Mouse (Mus musculus) midbrain, embryonic 14.5 days (tissue): Measurements from ENCODE around the gene Plekha6. TPM values are rescaled to one million over a fixed set of nuclear protein-coding genes. Genes with fewer than 3 reads are reported as not detected.
A peak's percentile ranks its signal among the peaks of the same experiment; 100 is the strongest.

Experiments used
- ATAC-seq: fragments of 200-750 bp; cut with Nextera tagmentation; 2 replicates; pipeline ENCODE4 v1.8.0; 2017; ENCODE audit warnings: moderate number of reproducible peaks, moderate library complexity; ENCODE audit not compliant: low FRiP score, low TSS enrichment
- DNase-seq: peaks from one replicate; pipeline ENCODE4 v3.0.0-alpha.2; 2015
- H3K27ac ChIP-seq: fragments of 300-500 bp; sonication (generic); replicated peaks from 2 replicates; pipeline ENCODE4 v1.5.1; 2014; ENCODE audit warnings: mild to moderate bottlenecking, low read depth, low read length, moderate library complexity
- H3K27me3 ChIP-seq: fragments of 300-500 bp; sonication (generic); 2 replicates; pipeline ENCODE4 v1.6.1; 2014; ENCODE audit warnings: low read length, control low read depth, mixed read lengths; ENCODE audit not compliant: control insufficient read depth, insufficient read depth
- H3K36me3 ChIP-seq: fragments of 300-500 bp; sonication (generic); 2 replicates; pipeline ENCODE4 v1.6.1; 2014; ENCODE audit warnings: low read length, control low read depth; ENCODE audit not compliant: control insufficient read depth, insufficient read depth
- H3K4me1 ChIP-seq: fragments of 300-500 bp; sonication (generic); 2 replicates; pipeline ENCODE4 v1.6.1; 2014; ENCODE audit warnings: mild to moderate bottlenecking, antibody characterized with exemption, low read length, control low read depth; ENCODE audit not compliant: control insufficient read depth, insufficient read depth
- H3K4me2 ChIP-seq: fragments of 300-500 bp; sonication (generic); 2 replicates; pipeline ENCODE4 v1.6.1; 2014; ENCODE audit warnings: mild to moderate bottlenecking, low read length, moderate library complexity
- H3K4me3 ChIP-seq: fragments of 300-500 bp; sonication (generic); replicated peaks from 2 replicates; pipeline ENCODE4 v1.5.1; 2014; ENCODE audit warnings: low read depth, low read length
- H3K9ac ChIP-seq: fragments of 300-500 bp; sonication (generic); replicated peaks from 2 replicates; pipeline ENCODE4 v1.6.1; 2014; ENCODE audit warnings: mild to moderate bottlenecking, low read length, moderate library complexity
- H3K9me3 ChIP-seq: fragments of 300-500 bp; sonication (generic); 2 replicates; pipeline ENCODE4 v1.6.1; 2016; ENCODE audit warnings: low read length, control low read depth, mixed read lengths; ENCODE audit not compliant: control insufficient read depth
- WGBS: fragments of 180-500 bp; shearing (Covaris S2); extraction: QIAGEN DNeasy Blood & Tissue Kit; methylation state at CpG from one replicate; pipeline ENCODE4 v1.1.7; 2014; 5-methylcytosine and 5-hydroxymethylcytosine counted together
- polyA plus RNA-seq: library from polyadenylated mRNA; unstranded; fragments of >200 nt; fragmentation: Nextera tagmentation; extraction: Ambion mirVana; gene quantifications from 2 replicates; pipeline ENCODE4 v1.2.1, GENCODE M21; 2014

Gene Plekha6
- polyA plus RNA-seq, 1 experiment from 2014 or later, result 25.4 TPM

DNA sequence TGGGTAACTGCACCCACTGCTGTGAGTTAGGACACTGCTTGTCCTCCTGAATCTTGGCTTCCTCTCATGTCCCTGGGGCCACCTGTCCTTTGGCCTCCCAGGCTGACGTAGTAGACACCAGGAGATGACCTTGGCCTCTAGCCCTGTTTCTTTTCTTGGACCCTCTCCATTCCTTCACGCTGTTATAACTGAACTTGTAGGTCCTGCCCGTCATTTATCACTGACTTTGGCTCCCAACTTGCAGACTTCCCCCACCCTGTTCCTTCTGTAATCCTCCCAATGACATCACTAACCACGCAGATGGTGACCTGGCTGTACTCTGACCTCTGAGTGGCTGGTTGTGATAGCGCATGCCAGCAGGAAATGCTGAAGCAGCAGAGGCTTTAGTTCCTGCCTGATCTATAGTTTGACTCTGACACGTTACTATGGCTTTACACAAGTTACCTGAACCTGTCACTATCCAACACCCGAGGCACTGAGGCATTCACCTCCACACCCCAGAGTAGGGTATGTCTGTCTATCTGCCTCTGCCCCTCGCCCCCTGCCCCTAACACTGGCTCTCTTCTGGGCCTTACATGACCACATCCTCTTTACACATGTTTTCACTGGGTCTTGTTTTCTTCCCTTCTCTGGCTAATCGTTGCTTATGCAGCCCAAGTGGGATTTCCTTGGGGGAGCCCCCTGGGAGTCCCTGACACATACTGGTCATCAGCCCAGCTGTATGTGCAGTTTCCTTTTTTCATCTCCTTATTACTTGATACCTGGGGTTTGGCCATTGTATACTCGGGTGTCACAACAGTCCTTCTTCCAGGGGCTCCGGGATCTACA is 183.9 kb downstream of the Plekha6 start:
- no peak for DNase-seq
- Histone ChIP-seq H3K9ac (no peak overlapping the region), H3K4me2 (no peak overlapping the region), H3K4me1 (0 out of 2 replicates have a peak, but pooled peaks cover 4% of the 10 kb centered on the region), H3K27ac (no peak overlapping the region), H3K9me3 (no peaks in the 10 kb centered on the region), H3K27me3 (no peaks in the 10 kb centered on the region), H3K4me3 (no peak overlapping the region), H3K36me3 (no peaks in the 10 kb centered on the region)
- ATAC-seq, result no peak
- 80% methylated on average over 11 of the region's 11 CpGs for WGBS

DNA sequence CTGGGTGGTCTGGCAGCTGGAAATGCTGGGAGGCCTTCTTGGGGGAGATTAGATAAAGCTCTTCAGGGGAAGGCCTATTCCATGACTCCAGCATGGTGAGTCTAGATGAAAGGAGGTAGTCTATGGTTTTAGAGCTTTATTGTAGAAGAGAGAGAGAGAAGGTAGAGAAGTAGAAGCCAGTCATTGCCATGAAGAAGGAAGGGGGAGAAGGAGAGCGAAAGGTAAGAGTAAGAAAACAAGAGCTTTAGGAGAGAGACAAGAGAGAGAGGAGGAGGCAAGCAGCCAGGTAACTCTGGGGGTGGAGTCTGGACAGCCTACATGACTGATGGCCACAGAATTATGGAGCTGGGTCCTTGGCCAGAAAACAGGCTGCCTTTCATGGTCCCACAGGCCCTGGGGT is 186.2 kb downstream of the Plekha6 start, which contains the start of gene Ren1:
Gene Ren1 (plus strand): TSS at position 301 of the 400 bp plus-strand sequence.
- WGBS, result 96% methylated on average over 1 of the region's 1 CpGs
- H3K36me3 ChIP-seq, result no peaks in the 10 kb centered on the region

DNA sequence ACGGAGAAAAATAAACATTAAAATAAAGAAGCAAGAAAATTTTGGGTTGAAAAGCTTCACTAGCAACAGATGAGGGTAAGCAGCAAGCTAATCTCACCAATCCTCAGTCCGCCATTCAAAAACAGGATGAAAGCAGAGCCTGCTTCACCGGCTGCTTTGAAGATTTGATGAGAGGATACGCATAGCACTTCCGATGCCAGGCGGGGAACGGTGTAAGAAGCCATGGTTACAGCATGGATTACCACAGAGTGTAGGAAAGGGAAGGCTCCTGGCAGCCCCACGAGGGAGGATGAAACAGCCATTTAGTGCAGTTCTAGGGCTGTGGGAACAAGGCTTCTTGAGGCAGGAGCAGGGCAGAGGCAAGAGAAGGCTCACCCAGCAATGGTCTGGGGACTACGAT is 187.8 kb downstream of the Plekha6 start:
- Histone ChIP-seq H3K9me3 (no peaks in the 10 kb centered on the region), H3K36me3 (no peaks in the 10 kb centered on the region), H3K4me2 (no peak overlapping the region), H3K27me3 (no peaks in the 10 kb centered on the region), H3K27ac (no peak overlapping the region), H3K4me3 (no peak overlapping the region), H3K4me1 (0 out of 2 replicates have a peak, but pooled peaks cover 4% of the 10 kb centered on the region), H3K9ac (no peak overlapping the region)
- peak; percentile 63 for DNase-seq
- no peak for ATAC-seq
- 29% methylated on average over 9 of the region's 9 CpGs for WGBS

More for the DNA sequence above, 186.2 kb downstream of the Plekha6 start, which contains the start of gene Ren1:
- Histone ChIP-seq H3K27me3 (no peaks in the 10 kb centered on the region), H3K4me1 (0 out of 2 replicates have a peak, but pooled peaks cover 4% of the 10 kb centered on the region), H3K27ac (no peak within 1 kb of the TSS), H3K4me2 (no peak within 1 kb of the TSS), H3K9ac (no peak within 1 kb of the TSS), H3K9me3 (no peaks in the 10 kb centered on the region), H3K4me3 (no peak within 1 kb of the TSS)
- ATAC-seq (no peak), DNase-seq (no peak)

Other genes starting within 250 kb of the Plekha6 start
- gene Mdm4, start 133.6 kb upstream of the Plekha6 start, polyA plus RNA-seq, result 52.5 and 53.5 TPM in 2 replicates
- gene Pik3c2b, start 118.5 kb upstream of the Plekha6 start, polyA plus RNA-seq, result 14.3 and 17.0 TPM in 2 replicates
- gene Ppp1r15b, start 33.1 kb upstream of the Plekha6 start, polyA plus RNA-seq, result 18.1 and 36.2 TPM in 2 replicates
- gene Golt1a, start 145.6 kb downstream of the Plekha6 start, polyA plus RNA-seq, result not detected in 2 replicates
- not detected in 2 replicates for gene Kiss1, start 157.7 kb downstream of the Plekha6 start, polyA plus RNA-seq
- not detected in 2 replicates for gene Ren1, start 186.3 kb downstream of the Plekha6 start, polyA plus RNA-seq
- gene Etnk2, start 199.4 kb downstream of the Plekha6 start, polyA plus RNA-seq, result 11.2 and 15.6 TPM in 2 replicates